Mouse (Mus musculus) monocyte, adult 5-6 weeks (primary cell): ENCODE measurements around the gene Plcb2. TPM values are rescaled to one million over a fixed set of nuclear protein-coding genes. Genes with fewer than 3 reads are reported as not detected.

Experiments
- ATAC-seq: fragments of 153-309, 156-312 bp; replicated peaks from 2 replicates; pipeline ENCODE4 v1.8.0; 2017; ENCODE audit warnings: mild to moderate bottlenecking; ENCODE audit not compliant: low TSS enrichment, insufficient number of reproducible peaks, severe bottlenecking, poor library complexity, low FRiP score
- total RNA-seq: library from RNA; stranded (forward); fragments of 200-1000, 200-491, 200-594 nt; gene quantifications from 3 replicates; pipeline ENCODE4 v1.2.3, GENCODE M21; 2017

The Plcb2 gene
- 32.8 to 44.3 TPM (median 36.3 TPM) in 3 replicates for total RNA-seq

DNA sequence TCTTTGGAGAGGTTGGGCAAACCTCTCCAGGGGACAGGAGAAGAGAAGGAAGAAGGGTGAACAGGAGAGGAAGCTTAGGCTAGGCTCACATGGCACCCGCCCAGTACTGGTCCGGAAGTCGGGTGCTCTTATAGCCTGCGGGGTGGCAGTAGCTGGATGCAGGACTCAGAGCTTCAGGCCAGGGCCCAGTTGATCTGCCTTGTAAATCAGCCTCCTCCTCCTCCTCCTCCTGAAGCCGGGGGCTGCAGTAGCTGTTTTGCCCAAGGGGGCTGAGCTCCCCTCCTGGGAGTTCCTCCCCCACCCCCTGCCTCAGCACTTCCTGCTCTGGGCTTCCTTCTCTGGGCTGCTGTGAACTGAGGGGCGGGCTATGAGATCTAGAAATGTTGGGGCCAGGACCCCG is at the start of gene Plcb2:
TSS of gene Plcb2 (minus strand) at position 102 of the 400 bp plus-strand sequence.
- peak; percentile 45 for ATAC-seq

GRCm38 (mm10) chr2:118776295-118776694 is 48.1 kb upstream of the Plcb2 start:
- ATAC-seq: no peak

DNA sequence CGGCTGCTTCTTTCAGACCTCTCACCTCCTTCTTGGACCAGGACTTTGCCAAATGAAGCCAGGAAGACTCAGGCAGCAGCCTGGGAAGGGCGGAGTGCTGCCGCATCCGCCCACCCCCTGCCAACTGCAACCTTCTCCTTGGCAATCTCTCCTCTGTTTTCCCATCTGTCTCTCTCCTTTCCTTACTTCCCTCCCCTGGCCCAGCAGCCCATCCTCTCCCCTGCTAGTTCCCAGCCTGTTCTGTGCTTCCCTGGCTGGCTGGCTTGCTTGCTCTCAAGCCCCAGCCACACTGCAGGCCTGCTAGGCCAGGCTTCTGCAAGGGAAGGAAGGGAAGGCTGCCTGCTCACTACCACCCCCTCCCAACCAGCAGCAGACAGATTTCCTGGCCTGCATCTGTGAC is 47.6 kb upstream of the Plcb2 start:
- no peak for ATAC-seq

GRCm38 (mm10) chr2:118775396-118775795 is 47.2 kb upstream of the Plcb2 start:
- ATAC-seq: no peak

- ATAC-seq: no peak
These were observed 46.3 kb upstream of the Plcb2 start for GRCm38 (mm10) chr2:118774536-118774935.

DNA sequence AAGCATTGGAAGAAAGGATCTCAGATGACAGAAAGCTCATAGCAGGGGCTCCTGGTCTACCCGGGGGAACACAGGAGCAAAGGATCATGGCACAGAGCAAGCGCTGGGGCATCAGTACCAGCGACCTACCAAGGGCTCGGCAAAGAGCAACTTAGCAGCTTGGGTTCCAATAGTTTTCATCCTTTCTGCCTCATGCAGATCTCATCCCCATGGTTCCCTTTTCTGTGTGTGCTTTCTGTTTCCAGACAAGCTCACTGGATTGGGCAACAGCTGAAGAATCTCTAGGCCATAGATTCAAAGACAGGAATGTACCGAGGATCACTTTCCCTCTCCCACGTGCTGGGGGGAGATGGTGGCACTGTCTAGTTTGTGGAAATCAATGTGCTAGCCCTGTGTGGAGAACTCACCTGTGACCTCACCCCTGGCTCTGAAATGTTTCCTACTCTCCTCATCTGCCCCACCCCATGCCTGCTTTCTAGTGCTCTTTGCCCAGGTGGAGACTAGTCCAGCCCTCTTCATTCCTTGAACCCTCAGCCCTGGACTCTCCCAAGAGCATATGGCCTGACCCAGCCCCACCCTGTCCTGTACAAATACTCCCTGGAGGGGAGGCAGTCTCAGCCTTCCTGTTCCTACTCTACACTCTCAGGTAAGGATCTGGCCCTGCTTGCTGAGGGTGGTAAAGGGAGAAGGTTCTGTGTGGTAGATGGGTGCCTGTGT is 44.1 kb upstream of the Plcb2 start, which contains the start of gene Phgr1:
TSS of gene Phgr1 (plus strand) at position 612 of the 717 bp plus-strand sequence.
- ATAC-seq: 0 out of 2 replicates have a peak, but pooled peaks have one; percentile 31

- no peak for ATAC-seq
These were observed 38.1 kb upstream of the Plcb2 start for GRCm38 (mm10) chr2:118766041-118767033.

GRCm38 (mm10) chr2:118764875-118765274 is 36.6 kb upstream of the Plcb2 start:
- ATAC-seq: no peak

- ATAC-seq: no peak
These were observed 36.0 kb upstream of the Plcb2 start for GRCm38 (mm10) chr2:118764094-118764831.

DNA sequence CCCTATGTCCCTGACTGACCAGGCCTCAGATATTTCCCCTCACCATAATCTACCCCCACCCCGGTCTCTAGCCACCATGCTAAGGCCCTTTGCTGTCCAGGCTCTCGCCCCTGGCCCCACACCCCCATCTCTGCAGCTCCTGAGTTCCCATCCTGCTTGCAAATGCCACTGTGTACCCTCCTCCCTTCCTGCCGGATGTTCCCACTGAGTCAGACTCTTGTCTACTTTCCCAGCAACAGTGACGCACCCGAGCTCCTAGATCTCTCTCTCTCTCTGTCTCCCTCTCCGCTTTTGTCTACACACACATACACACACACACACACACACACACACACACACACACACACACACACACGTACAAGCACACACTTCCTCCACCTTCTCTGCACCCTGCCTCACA is 35.2 kb upstream of the Plcb2 start:
- ATAC-seq: no peak

- no peak for ATAC-seq
These were observed 34.5 kb upstream of the Plcb2 start for GRCm38 (mm10) chr2:118762784-118763148.

DNA sequence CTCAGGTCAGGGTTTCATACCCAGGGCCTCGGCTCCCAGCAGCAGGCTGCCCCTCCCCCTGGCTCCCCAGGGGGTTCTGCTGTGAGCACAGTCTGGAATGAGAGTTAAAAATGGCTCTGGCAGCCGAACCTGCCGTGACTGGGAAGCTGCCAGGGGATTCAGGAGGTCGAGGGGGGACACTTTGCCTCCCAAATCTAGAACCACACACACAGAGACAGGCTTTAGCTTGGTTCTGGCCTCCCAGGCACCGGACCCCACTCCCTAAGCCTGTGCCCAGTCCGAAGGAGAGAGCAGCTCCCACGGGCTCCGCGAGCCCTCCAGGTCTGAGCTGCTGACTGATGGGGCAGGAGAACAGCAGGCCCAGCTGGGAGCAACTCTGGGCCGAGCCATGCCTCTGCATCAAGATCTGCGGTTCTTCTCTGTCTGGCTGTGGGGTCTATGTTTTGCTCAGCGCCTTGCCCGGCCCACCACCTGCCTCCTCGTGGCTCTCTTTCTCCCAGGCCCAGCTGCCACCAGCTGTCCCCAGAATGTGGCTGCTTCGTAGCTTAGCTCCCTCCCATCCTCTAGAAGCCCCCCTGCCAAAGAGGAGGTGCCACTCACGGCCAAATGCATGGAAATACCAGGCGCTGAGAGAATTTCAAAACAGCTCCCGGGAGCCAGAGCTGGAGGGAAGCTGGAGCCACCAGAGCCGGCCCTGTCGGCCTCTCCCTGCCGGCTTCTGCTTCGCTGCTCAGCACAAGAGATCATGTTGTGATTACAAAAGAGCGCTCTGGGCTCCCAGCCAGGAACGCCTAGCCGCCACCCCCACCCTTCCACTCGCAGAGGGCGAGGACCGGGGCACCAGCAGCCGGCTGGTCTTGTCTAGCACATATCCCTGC is 33.9 kb upstream of the Plcb2 start, which contains the start of gene Ccdc9b:
TSS of gene Ccdc9b (minus strand) at position 756 of the 878 bp plus-strand sequence.
- ATAC-seq: peak; percentile 52; the same call in 1 of the 2 replicates

- ATAC-seq: no peak
These were observed 33.1 kb upstream of the Plcb2 start for GRCm38 (mm10) chr2:118761358-118761757.

DNA sequence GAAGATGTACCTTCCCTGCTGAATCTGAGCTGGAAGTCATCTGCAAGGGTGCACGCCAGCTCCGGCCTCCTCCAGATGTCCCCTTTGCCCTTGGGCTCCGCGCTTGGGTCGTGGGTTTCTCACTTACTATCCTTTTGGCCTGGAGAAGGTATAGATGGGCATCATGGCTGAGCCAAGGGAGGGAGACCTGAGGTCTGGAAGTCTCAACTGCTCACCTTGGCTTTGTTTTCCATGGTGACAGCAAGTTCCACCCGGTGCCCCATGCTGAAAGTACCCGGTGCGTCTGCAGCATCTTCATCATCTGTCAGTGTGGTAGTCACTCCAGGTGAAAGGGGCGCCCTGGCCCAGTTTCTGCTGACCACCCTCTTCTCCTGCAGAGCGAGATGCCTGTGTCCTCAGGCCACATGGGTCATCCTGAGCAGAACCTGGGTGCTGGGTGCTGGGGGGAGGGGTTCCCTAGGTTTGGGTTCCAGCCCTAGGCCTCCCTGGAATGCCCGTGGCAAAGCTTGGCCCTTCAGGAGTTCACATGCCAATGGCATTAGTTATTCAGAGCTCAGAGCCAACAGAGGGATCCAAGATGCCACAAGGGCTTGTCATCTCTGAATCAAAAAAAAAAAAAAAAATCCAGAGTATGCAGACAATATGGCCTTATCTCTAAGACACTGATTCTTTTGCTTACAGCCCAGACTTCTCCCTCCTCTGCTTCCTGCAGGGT is 32.2 kb upstream of the Plcb2 start:
- no peak for ATAC-seq

- ATAC-seq: peak; percentile 66
These were observed 31.6 kb upstream of the Plcb2 start for GRCm38 (mm10) chr2:118759828-118760227.

- ATAC-seq: no peak
These were observed 27.9 kb upstream of the Plcb2 start for GRCm38 (mm10) chr2:118756103-118756502.

- no peak for ATAC-seq
These were observed 27.2 kb upstream of the Plcb2 start for GRCm38 (mm10) chr2:118755407-118755806.
